Mouse (Mus musculus) lung, adult 10 weeks (tissue): Measurements from ENCODE around the gene Gm7876. TPM values are rescaled to one million over a fixed set of nuclear protein-coding genes. Genes with fewer than 3 reads are reported as not detected.

Experiments
- polyA plus RNA-seq: library from polyadenylated mRNA; stranded (reverse); fragments of 350-450 nt; fragmentation: Illumina TruSeq; extraction: RNeasy Lipid Tissue Mini Kit (QIAGEN cat#74804); gene quantifications from one replicate; pipeline ENCODE4 v1.2.3, GENCODE M21; 2014; ENCODE audit warnings: low read depth, low replicate concordance; ENCODE audit not compliant: insufficient read depth

Gene Gm7876
- polyA plus RNA-seq, result not detected

DNA sequence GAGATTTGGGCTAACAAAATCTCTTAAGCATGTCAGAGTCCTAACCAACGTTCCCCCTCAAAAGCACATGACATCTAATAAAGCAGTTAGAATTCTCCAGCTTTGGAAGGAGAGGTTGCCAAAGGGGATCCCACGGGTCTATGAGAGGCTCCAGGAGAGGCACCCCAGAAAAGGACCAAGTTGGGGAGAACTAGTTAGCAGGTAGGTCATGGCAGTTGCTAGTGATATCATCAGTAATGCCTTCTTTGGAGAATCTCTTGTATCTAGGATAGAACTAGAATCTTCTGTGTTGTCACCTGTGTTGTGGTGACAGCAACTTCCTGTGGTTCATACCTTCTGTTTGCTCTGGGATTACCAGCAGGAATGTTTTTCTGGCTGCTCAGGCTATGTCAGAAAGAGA lies at the start of gene Gm7876:
TSS of gene Gm7876 (plus strand) at position 301 of the 400 bp plus-strand sequence.

DNA sequence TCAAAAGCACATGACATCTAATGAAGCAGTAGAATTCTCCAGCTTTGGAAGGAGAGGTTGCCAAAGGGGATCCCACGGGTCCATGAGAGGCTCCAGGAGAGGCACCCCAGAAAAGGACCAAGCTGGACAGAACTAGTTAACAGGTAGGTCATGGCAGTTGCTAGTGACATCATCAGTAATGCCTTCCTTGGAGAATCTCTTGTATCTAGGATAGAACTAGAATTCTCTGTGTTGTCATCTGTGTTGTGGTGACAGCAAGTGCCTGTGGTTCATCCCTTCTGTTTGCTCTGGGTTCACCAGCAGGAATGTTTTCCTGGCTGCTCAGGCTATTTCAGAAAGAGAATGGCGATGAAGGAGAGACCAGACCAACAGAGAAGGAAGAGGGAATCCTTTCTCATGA lies 45.1 kb upstream of the Gm7876 start, which contains the start of gene Gm3239:
TSS of gene Gm3239 (plus strand) at position 301 of the 400 bp plus-strand sequence.

DNA sequence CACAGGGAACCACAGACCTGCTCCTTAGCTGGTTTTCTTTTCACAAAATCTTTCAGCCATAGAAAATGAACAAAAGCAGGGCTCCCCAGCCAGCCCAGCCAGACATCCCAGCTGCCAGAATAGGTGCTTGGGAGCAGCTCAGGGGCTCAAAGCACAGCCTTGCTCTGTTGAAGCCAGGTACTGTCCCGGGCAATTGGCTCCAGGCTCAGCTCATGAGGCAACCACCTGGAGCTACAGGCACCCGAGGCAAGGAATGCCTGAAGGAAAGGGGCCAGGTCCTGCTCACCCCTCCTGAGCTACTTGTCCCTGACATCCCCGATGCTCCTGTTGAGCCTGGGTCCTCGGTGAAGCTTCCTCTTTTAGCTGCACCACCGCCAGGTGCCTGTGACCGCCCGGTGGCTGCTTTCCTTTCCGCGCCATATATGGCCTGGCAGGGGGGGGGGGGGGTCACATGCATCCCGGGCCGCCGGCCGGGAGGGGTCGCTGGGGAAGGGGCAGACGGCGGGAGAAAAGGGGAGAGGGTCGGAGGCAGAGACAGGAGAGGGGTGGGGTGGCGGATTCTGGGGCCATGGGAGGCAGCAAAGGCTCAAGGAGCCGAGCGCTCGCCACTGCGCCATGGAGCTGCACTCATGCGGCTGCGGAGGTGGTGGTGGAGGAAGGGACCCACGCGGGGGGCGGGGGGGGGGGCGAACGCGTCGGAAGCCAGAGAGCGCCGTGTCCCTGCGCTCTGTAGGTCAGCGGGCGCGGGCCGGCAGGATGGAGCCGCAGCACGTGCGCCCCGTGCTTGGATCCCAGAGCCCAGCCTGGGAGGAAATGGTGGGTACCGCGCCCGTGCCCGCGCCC lies 17.2 kb downstream of the Gm7876 start, which contains the start of gene Gm3252:
TSS of gene Gm3252 (plus strand) at position 738 of the 843 bp plus-strand sequence.

Other genes starting within 250 kb of the Gm7876 start
- not detected for gene Gm3182, start 227.5 kb upstream of the Gm7876 start, polyA plus RNA-seq
- gene Gm3047, start 153.8 kb upstream of the Gm7876 start, polyA plus RNA-seq, result not detected
- gene Gm8159, start 76.9 kb upstream of the Gm7876 start, polyA plus RNA-seq, result not detected
- gene Gm3239, start 45.0 kb upstream of the Gm7876 start, polyA plus RNA-seq, result not detected
- not detected for gene Gm3252, start 17.5 kb downstream of the Gm7876 start, polyA plus RNA-seq
- not detected for gene Gm9602, start 67.1 kb downstream of the Gm7876 start, polyA plus RNA-seq
- gene Gm3269, start 128.9 kb downstream of the Gm7876 start, polyA plus RNA-seq, result not detected
- gene Gm3264, start 146.3 kb downstream of the Gm7876 start, polyA plus RNA-seq, result not detected
- gene Gm3278, start 183.2 kb downstream of the Gm7876 start, polyA plus RNA-seq, result not detected